Mouse (Mus musculus) layer of hippocampus, adult 8-10 months (tissue): ENCODE measurements around the gene Iqschfp. TPM values are rescaled to one million over a fixed set of nuclear protein-coding genes. Genes with fewer than 3 reads are reported as not detected.

Experiments
- DNase-seq, 2 experiments: peaks; one replicate each; pipeline ENCODE4 v3.0.0; 2022; ENCODE audit warnings: low spot score in 2 of 2
- total RNA-seq, 4 experiments: library from RNA; stranded (reverse); gene quantifications; 2 replicates each; pipeline ENCODE4 v1.2.4; 2022

The Iqschfp gene
- total RNA-seq, 4 experiments from 2014 or later, result 10.0 to 16.4 (median 14.6) TPM

DNA sequence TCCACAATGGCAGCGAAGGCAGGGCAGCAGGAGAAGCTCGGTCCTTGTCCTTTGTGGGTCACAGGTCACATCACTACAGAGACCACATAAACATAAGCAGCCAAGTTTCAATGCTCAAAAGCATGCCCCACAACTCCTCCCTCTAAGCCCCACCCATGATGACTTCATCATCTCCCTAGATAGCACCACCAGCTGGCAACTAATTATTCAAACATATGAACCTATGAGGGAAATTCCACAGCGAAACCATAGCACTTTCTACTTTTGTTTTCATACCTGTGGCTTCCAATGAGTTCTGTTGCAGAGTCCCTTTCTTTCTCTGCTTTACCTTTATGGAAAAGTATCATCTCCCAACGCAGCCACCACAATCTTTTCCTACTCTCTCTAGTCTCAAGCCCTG is 443.5 kb downstream of the Iqschfp start:
- no peak for DNase-seq

- no peak for DNase-seq
Observed at GRCm38 (mm10) chr3:68350624-68351023, 458.6 kb downstream of the Iqschfp start.

DNA sequence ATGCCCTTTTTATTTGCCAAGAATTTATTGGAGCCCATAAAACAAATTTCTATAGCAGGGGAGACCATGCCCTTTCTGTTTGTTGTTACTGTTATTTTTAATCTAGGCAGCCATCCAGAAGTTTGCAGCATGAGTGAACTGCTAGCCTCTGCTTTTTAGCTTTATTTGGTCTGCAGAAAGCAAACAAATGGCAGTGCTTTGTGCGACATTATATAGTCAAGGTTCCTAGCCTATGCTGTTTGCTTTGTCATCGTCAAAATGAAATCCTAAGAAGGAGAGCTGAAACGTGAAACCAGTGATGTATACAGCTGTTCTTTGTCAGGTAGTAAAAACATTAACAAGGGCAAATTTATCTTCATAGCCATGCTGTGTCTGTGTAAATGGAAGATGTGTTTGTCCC is 459.4 kb downstream of the Iqschfp start:
- DNase-seq, result no peak

GRCm38 (mm10) chr3:68352961-68353360 is 460.9 kb downstream of the Iqschfp start:
- DNase-seq, result no peak

GRCm38 (mm10) chr3:68353492-68353891 is 461.5 kb downstream of the Iqschfp start:
- DNase-seq, result no peak

DNA sequence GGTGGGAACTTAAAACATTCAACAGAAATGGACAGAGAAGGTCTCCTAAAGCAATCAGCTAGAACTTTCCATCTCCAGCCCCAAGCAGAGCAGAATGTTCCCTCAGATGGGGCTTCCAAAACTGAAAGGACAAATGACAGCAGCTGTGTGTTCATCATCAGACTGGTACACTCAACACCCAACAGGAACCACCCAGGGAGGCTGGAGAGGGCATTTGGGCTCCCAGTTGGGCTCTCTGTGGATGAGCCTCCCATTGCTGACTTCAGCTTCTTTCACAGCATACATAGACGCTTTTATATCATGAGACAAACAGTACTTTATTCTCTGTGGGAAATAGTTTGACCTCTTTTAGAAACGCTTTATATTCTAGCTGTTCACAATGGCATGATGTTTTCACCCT is 464.5 kb downstream of the Iqschfp start:
- peak in 1 of 2 experiments; percentile 22 for DNase-seq

GRCm38 (mm10) chr3:68368029-68368428 is 476.0 kb downstream of the Iqschfp start:
- no peak for DNase-seq

- no peak for DNase-seq
Observed at GRCm38 (mm10) chr3:68372925-68373324, 480.9 kb downstream of the Iqschfp start.

- no peak for DNase-seq
Observed at GRCm38 (mm10) chr3:68375100-68375508, 483.1 kb downstream of the Iqschfp start.

GRCm38 (mm10) chr3:68377452-68378198 is 485.6 kb downstream of the Iqschfp start:
- DNase-seq, result no peak

- no peak for DNase-seq
Observed at GRCm38 (mm10) chr3:68378799-68379198, 486.8 kb downstream of the Iqschfp start.

GRCm38 (mm10) chr3:68379242-68379641 is 487.2 kb downstream of the Iqschfp start:
- DNase-seq, result no peak

DNA sequence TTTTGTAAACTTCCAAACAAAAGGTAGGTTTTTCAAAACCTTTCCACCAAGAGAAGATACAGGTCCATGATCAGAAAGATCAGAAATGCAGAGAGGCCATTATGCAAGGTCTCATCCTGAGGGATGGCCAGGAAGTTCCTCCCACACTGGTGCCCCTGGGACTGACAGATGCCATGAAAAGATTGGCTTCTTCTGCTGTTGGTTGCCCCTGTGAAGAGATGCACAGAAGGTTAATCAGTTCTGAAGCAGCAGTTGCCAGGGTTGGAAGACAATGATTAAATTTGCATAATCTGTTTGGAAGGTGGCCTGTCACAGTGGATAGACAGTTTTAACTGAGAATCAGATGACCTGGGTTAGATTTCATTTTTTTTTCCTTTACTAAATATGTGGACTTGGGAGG is 491.6 kb downstream of the Iqschfp start:
- DNase-seq, result no peak

DNA sequence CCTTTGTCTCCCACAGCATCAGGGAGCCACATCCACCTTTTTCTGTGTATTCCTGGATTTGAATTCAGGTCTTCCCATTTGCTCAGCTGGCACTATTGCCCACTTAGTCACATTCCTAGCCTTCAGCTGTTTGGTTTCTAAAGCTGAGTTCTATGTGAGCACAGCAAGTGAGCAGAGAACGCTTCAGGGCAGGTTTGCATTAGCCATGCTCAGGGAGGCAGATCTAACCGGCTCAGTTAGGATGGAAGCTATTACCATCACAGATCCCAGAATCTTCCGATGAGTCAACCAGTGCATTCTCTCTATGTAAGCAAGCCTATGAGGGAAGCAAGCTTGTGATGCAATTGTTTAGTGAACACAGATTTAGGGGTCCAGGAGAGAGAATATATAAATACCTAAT is 493.5 kb downstream of the Iqschfp start:
- DNase-seq, result no peak

DNA sequence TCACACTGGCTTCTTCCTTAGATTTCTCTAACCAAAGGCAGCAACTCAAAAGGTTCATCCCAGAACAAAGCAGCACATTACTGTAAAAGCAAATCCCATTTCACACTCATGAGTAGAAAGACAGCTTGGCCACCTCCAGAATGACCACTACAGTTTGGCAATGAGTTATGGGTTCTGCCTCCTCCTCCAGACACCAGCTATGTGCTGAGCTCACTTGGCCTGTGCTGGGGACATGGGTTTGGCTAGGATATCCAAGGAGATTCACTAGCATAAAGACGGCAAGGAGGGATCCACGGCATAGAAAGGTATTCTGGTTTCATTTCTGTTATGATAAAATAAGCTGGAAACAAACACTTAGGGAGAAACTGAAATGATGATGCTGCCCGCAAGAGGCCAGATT is 496.0 kb downstream of the Iqschfp start:
- DNase-seq, result no peak

DNA sequence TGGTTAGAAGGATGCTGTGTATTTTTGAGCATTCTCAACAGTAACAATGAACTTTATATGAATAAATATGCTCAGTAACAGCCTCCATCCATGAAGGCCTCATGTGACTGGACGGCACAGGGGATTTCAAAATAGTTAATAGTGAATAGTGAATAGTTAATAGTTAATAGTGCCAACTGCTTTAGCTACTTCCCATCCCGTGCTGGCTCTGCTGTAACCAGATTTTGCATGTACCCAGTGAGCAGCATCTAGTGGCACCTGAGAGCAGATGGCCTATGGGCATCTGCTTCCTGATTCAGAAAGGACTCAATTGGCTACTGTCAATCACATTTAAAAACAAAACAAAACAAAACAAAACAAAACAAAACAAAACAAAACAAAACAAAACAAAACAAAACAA is 501.5 kb downstream of the Iqschfp start:
- no peak for DNase-seq

GRCm38 (mm10) chr3:68398691-68399090 is 506.7 kb downstream of the Iqschfp start:
- DNase-seq, result no peak

DNA sequence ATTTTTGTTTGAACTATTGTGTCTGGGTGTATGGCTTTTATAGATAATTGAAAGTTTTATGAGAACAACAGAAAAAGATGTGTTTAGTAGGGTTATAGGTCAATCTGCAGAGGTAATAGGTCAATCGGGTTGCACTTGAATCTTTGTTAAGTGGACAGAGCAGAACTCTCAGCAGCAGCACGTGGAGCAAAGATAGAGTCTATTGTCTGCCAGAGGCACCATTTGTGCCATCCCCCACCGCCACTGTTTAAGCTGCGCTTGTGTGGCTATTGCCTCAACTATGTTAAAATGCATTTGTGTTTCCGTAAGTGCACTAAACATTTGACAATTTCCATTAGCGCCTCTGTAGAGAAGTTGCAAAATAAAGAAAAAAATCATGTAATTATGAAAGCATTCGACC is 508.1 kb downstream of the Iqschfp start:
- no peak for DNase-seq

- DNase-seq, result no peak
Observed at GRCm38 (mm10) chr3:68403343-68403742, 511.3 kb downstream of the Iqschfp start.

DNA sequence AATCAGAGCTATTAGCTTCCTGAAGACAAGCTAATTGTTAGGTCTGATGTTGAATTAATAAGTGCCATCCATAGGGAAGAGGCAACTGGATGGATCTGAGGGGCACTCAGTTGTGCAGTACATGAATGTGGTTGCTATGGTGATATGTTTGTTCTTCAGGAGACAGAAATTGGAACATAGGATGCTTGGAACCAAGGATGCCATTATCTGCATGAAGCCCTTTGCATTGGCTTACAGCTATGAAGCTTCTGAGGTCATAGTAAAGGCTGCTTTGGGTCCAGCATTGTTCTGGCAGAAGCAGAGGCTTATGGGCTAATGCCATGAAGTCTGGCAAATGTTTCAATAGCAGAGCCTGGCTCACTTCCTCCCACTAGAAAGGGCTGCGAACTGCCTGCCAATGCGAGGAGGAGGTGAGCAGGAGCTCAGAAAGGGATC is 511.8 kb downstream of the Iqschfp start:
- DNase-seq, result peak; percentile 18 to 38

GRCm38 (mm10) chr3:68405724-68406123 is 513.7 kb downstream of the Iqschfp start:
- DNase-seq, result no peak

- DNase-seq, result no peak
Observed at GRCm38 (mm10) chr3:68412262-68412661, 520.2 kb downstream of the Iqschfp start.

- DNase-seq, result no peak
Observed at GRCm38 (mm10) chr3:68419792-68420191, 527.8 kb downstream of the Iqschfp start.

GRCm38 (mm10) chr3:68420927-68421326 is 528.9 kb downstream of the Iqschfp start:
- no peak for DNase-seq
